Mouse (Mus musculus) cortical plate, adult 2 months (tissue): ENCODE results near the gene Rabgef1. TPM values are rescaled to one million over a fixed set of nuclear protein-coding genes. Genes with fewer than 3 reads are reported as not detected.

ENCODE experiments used
- H3K27ac ChIP-seq: fragments of 200-500 bp; 2 replicates; pipeline ENCODE4 v1.5.1; 2012; ENCODE audit warnings: low read length, control low read depth, inconsistent platforms; ENCODE audit not compliant: insufficient read depth
- H3K4me1 ChIP-seq: fragments of 200-500 bp; 2 replicates; pipeline ENCODE4 v1.6.1; 2011; ENCODE audit warnings: low read length; ENCODE audit not compliant: control insufficient read depth, insufficient read depth
- H3K4me3 ChIP-seq: fragments of 200-500 bp; 2 replicates; pipeline ENCODE4 v1.5.1; 2011; ENCODE audit warnings: mild to moderate bottlenecking, low read length, control low read depth; ENCODE audit not compliant: insufficient read depth
- CTCF ChIP-seq: fragments of 200-500 bp; IDR thresholded peaks from 2 replicates; pipeline ENCODE4 v1.5.1; 2011; ENCODE audit warnings: mild to moderate bottlenecking, control low read depth, low read length; ENCODE audit not compliant: insufficient read depth; ENCODE audit errors: extremely low read depth
- POLR2A ChIP-seq: fragments of 200-500 bp; IDR thresholded peaks from 2 replicates; pipeline ENCODE4 v1.6.1; 2011; ENCODE audit warnings: mild to moderate bottlenecking, low read length, control low read depth; ENCODE audit not compliant: insufficient read depth; ENCODE audit errors: extremely low read depth
- polyA plus RNA-seq: library from polyadenylated mRNA; depleted of rRNA; stranded (reverse); fragments of >200 nt; gene quantifications from 2 replicates; pipeline ENCODE4 v1.2.3, GENCODE M21; 2012

Gene Rabgef1
- polyA plus RNA-seq, 1 experiment = 38.5 TPM

DNA sequence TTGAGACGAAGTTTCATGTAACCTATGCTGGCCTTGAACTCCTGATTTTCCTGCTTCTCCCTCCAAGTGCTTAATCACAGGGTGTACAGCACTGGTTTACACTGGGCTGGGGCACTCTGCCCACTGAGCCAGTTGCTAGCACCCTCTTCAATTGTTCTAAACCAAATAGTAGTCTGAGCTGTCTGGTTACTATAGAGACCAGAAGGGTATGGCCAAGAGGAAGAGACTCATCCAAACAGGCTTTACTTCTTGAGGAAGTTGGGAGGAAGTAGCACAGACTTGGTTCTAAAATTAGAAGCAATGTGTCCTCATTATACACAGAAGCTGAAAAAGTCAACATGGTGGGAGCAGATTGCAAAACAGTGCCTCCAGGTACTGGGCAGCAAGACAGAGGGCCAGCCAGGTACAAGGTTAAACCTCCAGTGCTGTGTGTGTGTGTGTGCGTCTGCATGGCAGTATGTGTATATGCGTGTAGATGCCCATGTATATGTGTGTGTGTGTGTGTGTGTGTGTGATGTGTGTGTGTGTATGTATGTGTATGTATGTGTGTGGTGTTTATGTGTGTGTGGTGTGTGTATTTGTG is 33.9 kb downstream of the Rabgef1 start:
- no peak overlapping the region for H3K4me3 ChIP-seq
- no peaks in the 10 kb centered on the region for H3K4me1 ChIP-seq
- H3K27ac ChIP-seq = no peak overlapping the region
- no peak for TF ChIP-seq CTCF
- TF ChIP-seq POLR2A = no peak

DNA sequence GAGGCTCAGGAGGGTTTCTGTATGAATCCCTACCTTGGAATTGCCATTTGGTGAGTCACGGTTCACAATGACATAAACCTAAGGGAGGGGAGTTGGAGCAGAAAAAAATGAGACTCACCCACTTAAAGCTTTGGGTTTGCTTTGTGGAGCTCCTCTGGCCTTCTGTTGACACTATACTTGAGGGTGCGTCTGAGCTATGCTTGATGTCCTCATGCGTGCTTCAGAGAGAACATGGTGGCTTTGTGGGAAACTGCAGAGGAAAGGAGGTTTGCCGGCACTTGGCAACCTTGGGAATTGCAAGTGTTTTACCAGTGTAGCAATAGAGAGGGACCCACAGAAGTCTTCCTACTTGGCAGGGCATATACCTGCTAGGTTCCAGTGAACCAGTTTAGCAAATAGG is 35.7 kb downstream of the Rabgef1 start:
- TF ChIP-seq CTCF (no peak), POLR2A (no peak)
- H3K27ac ChIP-seq = no peak overlapping the region
- no peaks in the 10 kb centered on the region for H3K4me1 ChIP-seq
- H3K4me3 ChIP-seq = no peak overlapping the region

DNA sequence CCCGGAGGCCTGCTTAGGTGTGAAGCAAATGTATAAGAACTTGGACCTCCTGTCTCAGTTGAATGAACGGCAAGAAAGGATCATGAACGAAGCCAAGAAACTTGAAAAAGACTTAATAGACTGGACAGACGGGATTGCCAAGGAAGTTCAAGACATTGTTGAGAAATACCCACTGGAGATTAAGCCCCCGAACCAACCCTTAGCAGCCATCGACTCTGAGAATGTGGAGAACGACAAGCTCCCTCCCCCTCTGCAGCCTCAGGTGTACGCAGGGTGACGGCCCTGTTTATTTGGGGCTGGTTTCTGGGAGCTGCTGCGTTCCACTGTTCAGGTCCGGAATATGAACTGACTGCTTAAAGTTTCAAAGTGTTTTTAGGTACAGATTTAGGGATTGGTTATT is 41.4 kb downstream of the Rabgef1 start:
- no peak for TF ChIP-seq POLR2A
- TF ChIP-seq CTCF = no peak
- H3K4me1 ChIP-seq = no peaks in the 10 kb centered on the region
- no peak overlapping the region for H3K4me3 ChIP-seq
- H3K27ac ChIP-seq = no peak overlapping the region

GRCm38 (mm10) chr5:130216781-130217180 is 45.2 kb downstream of the Rabgef1 start, which contains the start of gene Tmem248:
Gene Tmem248, plus strand, starts transcription at chr5:130217081.
- Histone ChIP-seq H3K4me1 (no peaks in the 10 kb centered on the region; the same call in 1 of the 2 replicates), H3K27ac (no peak within 1 kb of the TSS), H3K4me3 (no peak within 1 kb of the TSS)
- no peak for TF ChIP-seq POLR2A
- TF ChIP-seq CTCF = no peak

GRCm38 (mm10) chr5:130217406-130217805 is 45.8 kb downstream of the Rabgef1 start:
- no peak overlapping the region for H3K4me3 ChIP-seq
- H3K4me1 ChIP-seq = no peaks in the 10 kb centered on the region; the same call in 1 of the 2 replicates
- TF ChIP-seq CTCF (no peak), POLR2A (no peak)
- H3K27ac ChIP-seq = no peak overlapping the region

- no peak for TF ChIP-seq CTCF
- no peak for TF ChIP-seq POLR2A
- Histone ChIP-seq H3K4me3 (no peak overlapping the region), H3K27ac (no peak overlapping the region), H3K4me1 (no peaks in the 10 kb centered on the region; the same call in 1 of the 2 replicates)
Measured at GRCm38 (mm10) chr5:130218336-130218735, 46.7 kb downstream of the Rabgef1 start.

- Histone ChIP-seq H3K4me1 (peaks cover 2% of the 10 kb centered on the region), H3K4me3 (peak overlapping the region; percentile 84), H3K27ac (no peak overlapping the region)
- TF ChIP-seq CTCF (no peak), POLR2A (no peak)
Measured at GRCm38 (mm10) chr5:130221316-130221715, 49.7 kb downstream of the Rabgef1 start.

DNA sequence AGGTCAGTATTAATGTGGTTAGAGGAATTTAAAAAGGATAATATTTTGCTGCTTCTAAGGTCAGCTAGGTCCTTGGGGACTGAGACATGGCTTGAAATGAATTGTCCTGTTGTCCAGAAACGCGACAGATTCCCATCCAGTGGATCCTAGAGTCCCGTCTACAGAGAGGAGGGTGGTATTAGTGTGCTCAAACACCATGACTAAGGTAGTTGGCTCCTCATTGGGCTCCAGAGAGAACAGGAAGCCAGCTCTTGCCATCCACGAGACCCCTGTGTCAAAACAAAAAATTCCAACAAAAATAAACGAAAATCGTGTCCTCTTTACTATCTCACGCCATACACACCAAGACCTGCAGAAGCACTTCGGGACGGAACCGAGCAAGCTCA is 50.2 kb downstream of the Rabgef1 start:
- no peak for TF ChIP-seq POLR2A
- no peak for TF ChIP-seq CTCF
- Histone ChIP-seq H3K4me1 (peaks cover 2% of the 10 kb centered on the region), H3K4me3 (peak overlapping the region; percentile 84), H3K27ac (peak overlapping the region; percentile 53)

GRCm38 (mm10) chr5:130222146-130223004 is 50.8 kb downstream of the Rabgef1 start:
- Histone ChIP-seq H3K27ac (peak overlapping the region; percentile 53), H3K4me1 (peaks cover 5% of the 10 kb centered on the region), H3K4me3 (peak overlapping the region; percentile 84)
- TF ChIP-seq POLR2A (peak; percentile 43; the same call in 1 of the 2 replicates), CTCF (peak; percentile 32)
